Mouse (Mus musculus): Measurements from ENCODE around the gene Ppp4c. TPM values are rescaled to one million over a fixed set of nuclear protein-coding genes. Genes with fewer than 3 reads are reported as not detected.
"Not testable (repeated sequence)": the region's sequence is repeated elsewhere in the genome, so short reads cannot be mapped to it uniquely, and the experiment has no call there.

The Ppp4c gene
- polyA plus RNA-seq, 1 experiment: 113 TPM

DNA sequence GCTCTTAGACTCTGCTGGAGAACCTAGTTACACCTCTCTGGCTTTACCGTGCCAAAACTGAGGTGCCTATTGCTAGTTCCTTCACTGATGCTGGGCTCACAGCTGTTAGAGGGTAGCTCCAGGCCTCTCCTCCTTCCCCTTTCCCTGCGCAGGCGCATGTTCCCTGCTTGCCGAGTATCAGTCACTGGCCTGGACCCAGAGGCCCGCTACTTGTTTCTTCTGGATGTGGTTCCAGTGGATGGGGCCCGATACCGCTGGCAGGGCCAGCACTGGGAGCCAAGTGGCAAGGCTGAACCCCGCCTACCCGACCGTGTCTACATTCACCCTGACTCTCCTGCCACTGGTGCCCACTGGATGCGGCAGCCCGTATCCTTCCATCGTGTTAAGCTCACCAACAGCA lies 9.6 kb downstream of the Ppp4c start:
- Histone ChIP-seq H3K36me3 (ENCODE audit: control insufficient read depth, insufficient read depth) (peaks cover 9% of the 10 kb centered on the region), H3K27me3 (ENCODE audit: control insufficient read depth, insufficient read depth, insufficient read length) (no peaks in the 10 kb centered on the region), H3K79me2 (ENCODE audit: control insufficient read depth, insufficient read depth) (no peaks in the 10 kb centered on the region), H3K4me3 (no peak overlapping the region), H3K4me2 (ENCODE audit: low read depth) (no peak overlapping the region), H3ac (ENCODE audit: control insufficient read depth, insufficient read length) (no peak overlapping the region)
- TF ChIP-seq MYOG (IDR thresholded peaks at IDR 0.05; ENCODE audit: control insufficient read depth in 1 of 3, insufficient read depth in 1 of 3, insufficient read length in 2 of 3, low read depth in 2 of 3) (no peak), MAX (IDR thresholded peaks at IDR 0.05; ENCODE audit: low read depth) (no peak)

DNA sequence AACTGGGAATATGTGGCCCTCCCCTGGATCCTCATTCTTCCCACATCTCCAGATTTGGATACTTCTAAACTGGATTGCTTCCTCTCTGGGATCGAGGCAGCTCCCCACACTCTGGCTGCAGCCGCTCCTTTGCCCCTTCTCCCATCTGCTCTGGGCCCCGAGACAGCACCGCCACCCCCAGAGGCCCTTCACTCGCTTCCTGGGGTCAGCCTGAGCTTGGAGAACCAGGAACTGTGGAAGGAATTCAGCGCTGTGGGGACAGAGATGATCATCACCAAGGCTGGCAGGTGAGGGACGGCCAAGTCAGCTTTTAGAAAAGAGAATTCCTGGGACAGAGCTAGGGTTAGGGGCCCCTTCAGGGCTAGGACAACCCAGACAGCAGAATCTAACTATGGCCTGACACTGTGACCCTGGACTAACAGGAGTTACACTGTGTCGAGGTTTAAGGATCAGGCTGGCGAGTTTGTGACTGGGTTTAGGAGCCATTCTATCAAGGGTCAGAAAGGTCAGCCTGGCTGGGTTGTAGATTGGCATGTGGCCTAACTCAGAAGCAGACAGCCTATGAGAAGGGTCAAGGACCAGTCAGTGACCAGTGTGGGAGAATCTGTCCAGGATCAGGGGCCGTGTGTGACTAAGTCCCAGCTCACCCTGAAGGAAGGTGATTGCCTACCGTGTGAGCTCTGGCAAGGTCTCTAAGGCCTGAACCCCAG lies 10.5 kb downstream of the Ppp4c start:
- TF ChIP-seq POLR2A (IDR thresholded peaks at IDR 0.05; ENCODE audit: insufficient read length, low read depth) (peak; percentile 11), E2F4 (IDR thresholded peaks at IDR 0.05; ENCODE audit: insufficient read depth) (no peak), TCF3 (IDR thresholded peaks at IDR 0.05; ENCODE audit: insufficient read length, low read depth) (no peak), POLR2AphosphoS2 (IDR thresholded peaks at IDR 0.05; ENCODE audit: insufficient read length, low read depth) (no peak)
- Histone ChIP-seq H3K27me3 (ENCODE audit: control insufficient read depth, insufficient read depth, insufficient read length) (no peaks in the 10 kb centered on the region), H3K4me3 (no peak overlapping the region), H3K4me2 (ENCODE audit: low read depth) (no peak overlapping the region), H3K79me2 (ENCODE audit: control insufficient read depth, insufficient read depth) (no peaks in the 10 kb centered on the region), H3ac (ENCODE audit: control insufficient read depth, insufficient read length) (no peak overlapping the region), H3K36me3 (ENCODE audit: control insufficient read depth, insufficient read depth) (peaks cover 1% of the 10 kb centered on the region)

DNA sequence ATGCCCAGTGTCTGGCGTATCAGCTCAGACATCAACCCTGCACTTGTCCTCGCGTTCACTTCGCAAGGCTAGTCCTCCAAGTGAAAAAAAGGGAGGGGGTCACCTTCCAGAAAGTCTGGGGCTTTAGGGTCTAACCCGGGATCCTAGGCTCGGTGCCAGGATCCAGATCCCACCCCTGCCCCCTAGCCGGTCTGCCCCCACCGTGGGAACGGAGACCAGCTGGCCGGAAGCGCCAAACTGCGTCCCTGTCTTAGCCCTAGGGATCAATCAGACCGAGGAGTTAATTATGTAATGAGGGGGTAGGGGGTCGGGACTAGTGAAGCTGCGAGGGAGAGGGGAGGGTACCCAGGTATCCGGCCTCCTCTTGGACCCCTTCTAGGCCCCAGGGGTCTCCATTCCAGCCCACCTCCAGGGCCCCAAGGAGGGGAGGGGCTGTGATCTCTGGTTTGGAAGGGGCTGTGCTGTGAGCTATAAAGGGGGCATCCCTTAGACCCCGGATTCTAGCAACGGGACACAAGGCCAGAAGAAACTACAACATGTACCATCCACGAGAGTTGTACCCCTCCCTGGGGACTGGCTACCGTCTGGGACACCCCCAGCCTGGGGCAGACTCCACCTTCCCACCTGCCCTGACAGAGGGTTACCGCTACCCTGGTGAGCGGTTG lies 11.2 kb downstream of the Ppp4c start, which contains the start of gene Tbx6:
Gene Tbx6 (plus strand): TSS at position 513 of the 665 bp plus-strand sequence.
- no peak for TF ChIP-seq CEBPB (IDR thresholded peaks at IDR 0.05; ENCODE audit: insufficient read depth, poor library complexity, severe bottlenecking)
- TF ChIP-seq E2F4 (IDR thresholded peaks at IDR 0.05; ENCODE audit: insufficient read depth): no peak
- TF ChIP-seq POLR2AphosphoS2 (IDR thresholded peaks at IDR 0.05; ENCODE audit: insufficient read length, low read depth): no peak
- no peak for TF ChIP-seq USF1 (IDR thresholded peaks at IDR 0.05; ENCODE audit: low read depth)
- no peak for TF ChIP-seq SRF (IDR thresholded peaks at IDR 0.05; ENCODE audit: control insufficient read depth, insufficient read length, low read depth)
- no peak for TF ChIP-seq REST (IDR thresholded peaks at IDR 0.05; ENCODE audit: insufficient read depth, insufficient read length)
- no peak for TF ChIP-seq MAX (IDR thresholded peaks at IDR 0.05; ENCODE audit: low read depth)
- H3K36me3 ChIP-seq (ENCODE audit: control insufficient read depth, insufficient read depth): no peaks in the 10 kb centered on the region
- no peaks in the 10 kb centered on the region for H3K27me3 ChIP-seq (ENCODE audit: control insufficient read depth, insufficient read depth, insufficient read length)
- H3ac ChIP-seq (ENCODE audit: control insufficient read depth, insufficient read length): no peak within 1 kb of the TSS
- H3K4me3 ChIP-seq: no peak within 1 kb of the TSS
- no peaks in the 10 kb centered on the region for H3K79me2 ChIP-seq (ENCODE audit: control insufficient read depth, insufficient read depth)
- H3K4me2 ChIP-seq (ENCODE audit: low read depth): peak within 1 kb of the TSS; percentile 1

DNA sequence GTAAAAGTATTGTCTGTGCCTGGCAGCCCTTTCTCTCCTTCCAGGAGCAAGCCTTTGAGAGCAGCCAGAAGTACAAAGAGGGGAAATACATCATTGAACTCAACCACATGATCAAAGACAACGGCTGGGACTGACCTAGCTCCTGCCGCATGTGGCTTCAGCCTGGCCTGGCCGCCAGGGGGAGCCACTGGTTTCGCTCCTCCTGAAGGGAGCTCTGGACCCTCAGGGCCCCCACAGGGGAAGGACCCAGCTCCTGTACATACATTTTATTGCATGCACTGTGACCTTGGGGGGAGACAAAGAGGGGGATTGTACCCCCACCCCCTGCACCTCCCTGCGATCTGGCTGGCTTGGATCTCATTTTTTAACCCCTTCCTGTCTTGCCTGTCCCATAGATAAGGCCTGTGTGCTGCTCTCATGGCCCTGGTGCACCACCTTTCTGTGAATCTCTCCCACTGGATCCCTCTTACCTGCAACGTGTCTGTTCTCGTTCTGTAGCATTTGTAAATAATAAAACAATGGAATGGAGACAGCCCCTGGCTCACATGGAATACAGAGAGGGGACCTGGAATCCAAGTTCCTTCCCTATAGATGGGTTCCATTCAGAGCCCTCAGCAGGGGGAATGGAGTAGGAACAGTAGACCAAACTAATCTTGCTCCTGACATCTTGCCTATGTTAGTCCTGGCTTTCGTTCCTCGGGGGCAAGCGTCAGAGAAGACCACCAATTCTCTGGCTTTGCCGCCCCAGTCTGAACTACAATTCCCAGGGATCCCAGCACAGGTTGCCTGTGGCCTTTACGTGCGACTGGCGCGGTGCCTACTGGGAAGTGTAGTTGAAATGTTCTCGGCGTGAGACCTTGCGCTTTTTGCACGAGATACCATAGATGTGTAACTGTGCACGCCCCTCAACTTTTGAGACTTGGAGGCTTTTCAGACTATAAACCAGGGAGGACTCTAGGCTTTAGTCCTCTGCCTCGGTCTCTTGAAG lies 12.0 kb downstream of the Ppp4c start:
- Histone ChIP-seq H3ac (ENCODE audit: control insufficient read depth, insufficient read length) (no peak overlapping the region), H3K4me3 (no peak overlapping the region), H3K27me3 (ENCODE audit: control insufficient read depth, insufficient read depth, insufficient read length) (no peaks in the 10 kb centered on the region), H3K79me2 (ENCODE audit: control insufficient read depth, insufficient read depth) (no peaks in the 10 kb centered on the region), H3K36me3 (ENCODE audit: control insufficient read depth, insufficient read depth) (no peaks in the 10 kb centered on the region), H3K4me2 (ENCODE audit: low read depth) (peak overlapping the region; percentile 1)
- no peak for TF ChIP-seq USF1 (IDR thresholded peaks at IDR 0.05; ENCODE audit: low read depth)
- TF ChIP-seq MYOG (IDR thresholded peaks at IDR 0.05; ENCODE audit: control insufficient read depth in 1 of 3, insufficient read depth in 1 of 3, insufficient read length in 2 of 3, low read depth in 2 of 3): no peak
- no peak for TF ChIP-seq MYOD1 (IDR thresholded peaks at IDR 0.05; ENCODE audit: control insufficient read depth in 1 of 3, insufficient read length in 2 of 3, low read depth in 2 of 3)
- no peak for TF ChIP-seq REST (IDR thresholded peaks at IDR 0.05; ENCODE audit: insufficient read depth, insufficient read length)
- TF ChIP-seq POLR2AphosphoS2 (IDR thresholded peaks at IDR 0.05; ENCODE audit: insufficient read length, low read depth): no peak
- TF ChIP-seq MAX (IDR thresholded peaks at IDR 0.05; ENCODE audit: low read depth): no peak

DNA sequence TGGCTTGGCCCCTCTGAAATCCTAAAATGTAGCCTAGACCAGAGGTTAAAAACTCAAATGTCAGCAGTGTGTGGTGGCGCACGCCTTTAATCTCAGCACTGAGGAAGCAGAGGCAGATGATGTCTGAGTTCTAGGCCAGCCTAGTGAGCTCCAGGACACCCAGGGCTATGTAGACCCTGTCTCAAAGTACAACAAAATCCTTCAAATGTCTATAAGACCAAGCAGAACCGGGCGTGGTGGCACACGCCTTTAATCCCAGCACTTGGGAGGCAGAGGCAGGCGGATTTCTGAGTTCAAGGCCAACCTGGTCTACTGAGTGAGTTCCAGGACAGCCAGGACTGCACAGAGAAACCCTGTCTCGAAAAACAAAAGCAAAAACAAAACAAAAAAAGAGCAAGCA lies 13.2 kb downstream of the Ppp4c start:
- H3K36me3 ChIP-seq (ENCODE audit: control insufficient read depth, insufficient read depth); H3K79me2 ChIP-seq (ENCODE audit: control insufficient read depth, insufficient read depth); H3K27me3 ChIP-seq (ENCODE audit: control insufficient read depth, insufficient read depth, insufficient read length); H3K4me2 ChIP-seq (ENCODE audit: low read depth); H3ac ChIP-seq (ENCODE audit: control insufficient read depth, insufficient read length); H3K4me3 ChIP-seq: not testable (repeated sequence)
